Mouse (Mus musculus) stomach, embryonic 14.5 days (tissue): Measurements from ENCODE around the gene Atp10a. TPM values are rescaled to one million over a fixed set of nuclear protein-coding genes. Genes with fewer than 3 reads are reported as not detected.

Experiments
- ATAC-seq: fragments of 200-750 bp; cut with Nextera tagmentation; 2 replicates; pipeline ENCODE4 v1.8.0; 2017; ENCODE audit warnings: low read depth, moderate TSS enrichment; ENCODE audit not compliant: insufficient number of reproducible peaks, insufficient read depth, low FRiP score
- H3K27ac ChIP-seq: fragments of 300-500 bp; sonication (generic); 2 replicates; pipeline ENCODE4 v1.5.1; 2014; ENCODE audit warnings: mild to moderate bottlenecking, low read length, moderate library complexity, mixed read lengths
- H3K27me3 ChIP-seq: fragments of 300-500 bp; sonication (generic); 2 replicates; pipeline ENCODE4 v1.6.1; 2014; ENCODE audit warnings: low read length, control low read depth, mixed read lengths; ENCODE audit not compliant: control insufficient read depth, insufficient read depth
- H3K36me3 ChIP-seq: fragments of 300-500 bp; sonication (generic); 2 replicates; pipeline ENCODE4 v1.6.1; 2014; ENCODE audit warnings: mild to moderate bottlenecking, control low read depth, low read length, moderate library complexity, mixed read lengths; ENCODE audit not compliant: control insufficient read depth, insufficient read depth
- H3K4me1 ChIP-seq: fragments of 300-500 bp; sonication (generic); 2 replicates; pipeline ENCODE4 v1.6.1; 2014; ENCODE audit warnings: low read length, control low read depth, mixed read lengths; ENCODE audit not compliant: control insufficient read depth, insufficient read depth
- H3K4me2 ChIP-seq: fragments of 300-500 bp; sonication (generic); replicated peaks from 2 replicates; pipeline ENCODE4 v1.6.1; 2014; ENCODE audit warnings: low read depth, low read length, control low read depth
- H3K4me3 ChIP-seq: fragments of 300-500 bp; sonication (generic); 2 replicates; pipeline ENCODE4 v1.5.1; 2014; ENCODE audit warnings: low read depth, low read length, control low read depth
- H3K9ac ChIP-seq: fragments of 300-500 bp; sonication (generic); replicated peaks from 2 replicates; pipeline ENCODE4 v1.6.1; 2014; ENCODE audit warnings: low read depth, mild to moderate bottlenecking, control low read depth, low read length, moderate library complexity, mixed read lengths
- H3K9me3 ChIP-seq: fragments of 300-500 bp; sonication (generic); 2 replicates; pipeline ENCODE4 v1.6.1; 2016; ENCODE audit warnings: low read depth, low read length, control low read depth; ENCODE audit not compliant: control insufficient read depth
- WGBS: fragments of 180-500 bp; shearing (Covaris S2); extraction: QIAGEN DNeasy Blood & Tissue Kit; methylation state at CpG from one replicate; pipeline ENCODE4 v1.1.7; 2014; 5-methylcytosine and 5-hydroxymethylcytosine counted together
- polyA plus RNA-seq: library from polyadenylated mRNA; unstranded; fragments of >200 nt; fragmentation: Nextera tagmentation; extraction: Ambion mirVana; gene quantifications from 2 replicates; pipeline ENCODE4 v1.2.1, GENCODE M21; 2014

Atp10a gene
- polyA plus RNA-seq, 1 experiment from 2014 or later, result 4.3 TPM

DNA sequence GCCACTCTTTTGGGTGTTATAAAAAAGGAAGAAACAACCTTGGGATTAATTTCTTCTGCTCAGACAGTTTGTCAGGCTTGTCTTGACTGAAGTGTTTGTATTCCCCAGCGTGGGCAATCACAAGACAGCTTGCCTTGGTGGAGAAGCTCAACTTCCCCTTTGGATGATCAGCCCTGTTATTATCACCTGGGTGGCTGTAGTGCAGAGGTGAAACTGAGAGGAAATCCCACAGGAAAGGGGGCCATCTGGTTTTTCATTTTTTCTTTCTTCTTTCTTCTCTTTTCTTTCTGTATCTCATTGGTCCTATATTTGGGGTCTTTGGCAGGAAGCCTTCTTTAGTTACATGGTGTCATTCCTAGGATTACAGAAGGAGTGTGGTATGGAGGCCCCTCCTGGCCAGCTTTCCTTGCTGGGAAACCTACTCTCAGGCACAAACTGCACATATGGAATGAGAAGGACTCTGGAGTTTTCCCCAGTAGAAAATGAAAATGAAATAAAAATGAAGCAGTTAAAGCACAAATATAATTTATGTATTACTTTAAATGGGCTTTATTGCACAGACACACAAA, 59.7 kb downstream of the Atp10a start:
- Histone ChIP-seq H3K4me1 (peaks cover 8% of the 10 kb centered on the region), H3K9ac (no peak overlapping the region), H3K27me3 (no peaks in the 10 kb centered on the region), H3K27ac (peak overlapping the region; percentile 52; the same call in 1 of the 2 replicates), H3K4me2 (no peak overlapping the region), H3K4me3 (no peak overlapping the region), H3K36me3 (no peaks in the 10 kb centered on the region), H3K9me3 (no peaks in the 10 kb centered on the region)
- no peak; the same call in 1 of the 2 replicates for ATAC-seq
- WGBS, result 35% methylated on average over 1 of the region's 1 CpGs

DNA sequence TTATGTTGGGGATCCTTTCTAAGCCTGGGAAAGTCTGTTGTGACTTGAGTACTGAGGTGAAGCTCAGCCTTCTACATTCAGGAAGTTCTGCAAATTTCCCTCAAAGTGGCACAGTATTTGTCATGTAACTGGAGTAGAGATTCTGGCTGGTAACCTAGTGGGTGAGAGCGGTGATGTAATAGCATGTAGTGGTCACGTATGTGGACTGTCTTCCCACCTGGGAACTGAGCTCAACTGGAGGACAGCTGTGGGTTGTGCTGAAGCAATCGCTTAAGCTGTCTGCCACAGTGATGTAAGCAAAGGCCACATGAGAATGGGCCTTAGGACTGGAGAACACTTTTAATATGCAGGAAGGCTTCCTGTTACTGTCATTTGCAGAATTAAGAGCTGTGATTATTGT, 60.7 kb downstream of the Atp10a start:
- Histone ChIP-seq H3K27me3 (no peaks in the 10 kb centered on the region), H3K27ac (peak overlapping the region; percentile 52; the same call in 1 of the 2 replicates), H3K4me2 (no peak overlapping the region), H3K9me3 (no peaks in the 10 kb centered on the region), H3K4me3 (no peak overlapping the region), H3K36me3 (no peaks in the 10 kb centered on the region), H3K9ac (no peak overlapping the region), H3K4me1 (peaks cover 8% of the 10 kb centered on the region)
- WGBS, result 90% methylated on average over 3 of the region's 3 CpGs
- ATAC-seq, result no peak

- H3K4me1 ChIP-seq, result peaks cover 8% of the 10 kb centered on the region
- H3K27me3 ChIP-seq, result no peaks in the 10 kb centered on the region
- 79% methylated on average over 2 of the region's 2 CpGs for WGBS
Observed at GRCm38 (mm10) chr7:58718556-58718955, 62.6 kb downstream of the Atp10a start.

DNA sequence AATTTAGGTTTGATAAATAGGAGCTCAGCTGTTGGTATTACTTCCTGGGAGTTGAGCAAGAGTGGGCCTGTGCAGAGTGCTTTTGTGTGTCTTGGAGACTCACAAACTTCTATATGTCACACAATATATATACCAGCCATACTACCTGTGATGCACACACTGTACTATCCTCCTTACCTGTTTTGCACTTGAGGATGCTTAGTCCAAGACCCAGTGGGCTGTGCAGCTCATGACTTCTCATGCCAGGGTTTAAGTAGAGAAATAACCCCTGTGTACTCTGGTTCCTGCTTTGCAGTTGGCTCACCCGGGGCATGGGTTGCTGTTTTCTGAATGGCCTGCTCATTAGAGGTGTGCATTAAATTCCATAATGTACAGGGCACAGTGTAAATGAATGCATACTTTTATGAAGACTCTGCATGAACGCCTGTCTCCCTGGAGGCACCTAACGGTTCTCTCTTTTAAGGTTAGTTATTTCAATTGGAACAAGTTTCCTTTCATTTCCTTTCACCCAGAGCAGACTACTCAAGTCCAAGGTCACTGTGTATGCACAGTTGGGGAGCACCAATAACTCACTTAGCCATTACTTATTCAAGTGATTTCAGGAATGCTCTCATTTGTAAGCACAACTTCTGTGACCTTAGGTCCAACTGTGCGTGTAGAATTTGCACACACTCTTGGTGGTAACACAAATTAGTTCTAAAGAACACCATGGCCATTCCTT, 63.4 kb downstream of the Atp10a start:
- Histone ChIP-seq H3K4me2 (no peak overlapping the region), H3K4me3 (no peak overlapping the region), H3K9me3 (no peaks in the 10 kb centered on the region), H3K9ac (no peak overlapping the region), H3K4me1 (peaks cover 8% of the 10 kb centered on the region), H3K27ac (no peak overlapping the region), H3K27me3 (no peaks in the 10 kb centered on the region), H3K36me3 (no peaks in the 10 kb centered on the region)
- 59% methylated on average over 4 of the region's 4 CpGs for WGBS
- no peak for ATAC-seq

More at GRCm38 (mm10) chr7:58718556-58718955, 62.6 kb downstream of the Atp10a start:
- H3K9me3 ChIP-seq, result no peaks in the 10 kb centered on the region
- ATAC-seq, result no peak
- no peaks in the 10 kb centered on the region for H3K36me3 ChIP-seq
- no peak overlapping the region for H3K9ac ChIP-seq
- H3K27ac ChIP-seq, result no peak overlapping the region
- no peak overlapping the region for H3K4me2 ChIP-seq
- H3K4me3 ChIP-seq, result no peak overlapping the region

DNA sequence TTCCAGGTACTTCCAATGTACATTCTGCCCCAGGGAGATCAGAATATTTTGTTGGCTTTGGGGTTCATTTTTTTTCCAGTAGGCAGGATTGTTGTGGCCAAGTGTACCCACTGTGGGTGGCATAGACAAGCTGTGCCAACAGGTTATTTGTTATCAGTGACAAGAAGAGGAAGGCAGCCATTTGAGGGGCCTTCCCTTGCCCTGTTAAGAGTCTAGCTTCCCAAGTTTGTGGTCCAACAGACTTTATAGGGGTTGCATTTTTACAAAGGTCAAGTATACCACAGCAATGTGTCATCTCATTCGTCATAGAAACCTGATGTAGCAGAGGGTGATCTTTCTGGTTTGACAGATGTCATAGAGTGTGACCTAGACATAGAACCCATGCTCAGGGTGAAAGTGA, 66.3 kb downstream of the Atp10a start:
- ATAC-seq, result no peak
- H3K9me3 ChIP-seq, result no peaks in the 10 kb centered on the region
- H3K4me3 ChIP-seq, result no peak overlapping the region
- no peak overlapping the region for H3K9ac ChIP-seq
- no peaks in the 10 kb centered on the region for H3K4me1 ChIP-seq
- WGBS, result 79% methylated on average over 1 of the region's 1 CpGs
- H3K4me2 ChIP-seq, result no peak overlapping the region
- H3K36me3 ChIP-seq, result no peaks in the 10 kb centered on the region
- H3K27me3 ChIP-seq, result no peaks in the 10 kb centered on the region
- no peak overlapping the region for H3K27ac ChIP-seq

GRCm38 (mm10) chr7:58730201-58730600, 74.2 kb downstream of the Atp10a start:
- Histone ChIP-seq H3K27ac (no peak overlapping the region), H3K4me3 (no peak overlapping the region), H3K36me3 (no peaks in the 10 kb centered on the region), H3K4me2 (no peak overlapping the region), H3K4me1 (peaks cover 24% of the 10 kb centered on the region), H3K9ac (no peak overlapping the region), H3K27me3 (no peaks in the 10 kb centered on the region), H3K9me3 (no peaks in the 10 kb centered on the region)
- ATAC-seq, result no peak
- 26% methylated on average over 8 of the region's 8 CpGs for WGBS

- H3K9me3 ChIP-seq, result no peaks in the 10 kb centered on the region
- no peak overlapping the region for H3K4me2 ChIP-seq
- WGBS, result 53% methylated on average over 1 of the region's 1 CpGs
- H3K4me1 ChIP-seq, result peaks cover 24% of the 10 kb centered on the region
- H3K9ac ChIP-seq, result no peak overlapping the region
- no peak overlapping the region for H3K27ac ChIP-seq
- no peak for ATAC-seq
- H3K4me3 ChIP-seq, result no peak overlapping the region
- H3K36me3 ChIP-seq, result no peaks in the 10 kb centered on the region
- H3K27me3 ChIP-seq, result no peaks in the 10 kb centered on the region
Observed at GRCm38 (mm10) chr7:58730831-58731230, 74.9 kb downstream of the Atp10a start.

GRCm38 (mm10) chr7:58732406-58732805, 76.4 kb downstream of the Atp10a start:
- 32% methylated on average over 6 of the region's 6 CpGs for WGBS
- no peak for ATAC-seq
- Histone ChIP-seq H3K4me3 (no peak overlapping the region), H3K27me3 (no peaks in the 10 kb centered on the region), H3K4me2 (no peak overlapping the region), H3K27ac (peak overlapping the region; percentile 52; the same call in 1 of the 2 replicates), H3K9me3 (no peaks in the 10 kb centered on the region), H3K4me1 (peaks cover 24% of the 10 kb centered on the region), H3K9ac (no peak overlapping the region), H3K36me3 (no peaks in the 10 kb centered on the region)
